Mouse (Mus musculus) C2C12 (cell line): Measurements from ENCODE around the gene Mbnl1.

Source experiments
- CTCF ChIP-seq: IDR thresholded peaks from one replicate; pipeline ENCODE4 v1.5.1; 2011; ENCODE audit not compliant: control insufficient read depth, insufficient read depth, insufficient read length
- USF1 ChIP-seq: IDR thresholded peaks from one replicate; pipeline ENCODE4 v1.6.1; 2011; ENCODE audit warnings: low read depth, mild to moderate bottlenecking, control low read depth, moderate library complexity

GRCm38 (mm10) chr3:60476751-60477255, 4.2 kb downstream of the Mbnl1 start:
- TF ChIP-seq USF1, result no peak
- no peak for TF ChIP-seq CTCF
